Mouse (Mus musculus) heart, embryonic 11.5 days (tissue): Measurements from ENCODE around the gene Wdr17. TPM values are rescaled to one million over a fixed set of nuclear protein-coding genes. Genes with fewer than 3 reads are reported as not detected.
"Not testable (repeated sequence)": the region's sequence is repeated elsewhere in the genome, so short reads cannot be mapped to it uniquely, and the experiment has no call there.

ENCODE experiments used
- ATAC-seq: fragments of 200-750 bp; cut with Nextera tagmentation; replicated peaks from 2 replicates; pipeline ENCODE4 v1.8.0; 2017; ENCODE audit warnings: moderate library complexity; ENCODE audit not compliant: insufficient number of reproducible peaks, low FRiP score, low TSS enrichment
- H3K27ac ChIP-seq: fragments of 300-500 bp; sonication (generic); 2 replicates; pipeline ENCODE4 v1.5.1; 2014; ENCODE audit warnings: mild to moderate bottlenecking, low read depth, low read length
- H3K27me3 ChIP-seq: fragments of 300-500 bp; sonication (generic); 2 replicates; pipeline ENCODE4 v1.6.1; 2014; ENCODE audit warnings: mild to moderate bottlenecking, low read length, mixed read lengths; ENCODE audit not compliant: control insufficient read depth, insufficient read depth
- H3K36me3 ChIP-seq: fragments of 300-500 bp; sonication (generic); 2 replicates; pipeline ENCODE4 v1.6.1; 2014; ENCODE audit warnings: mild to moderate bottlenecking, low read length, moderate library complexity, mixed read lengths; ENCODE audit not compliant: control insufficient read depth, insufficient read depth
- H3K4me1 ChIP-seq: fragments of 300-500 bp; sonication (generic); 2 replicates; pipeline ENCODE4 v1.6.1; 2014; ENCODE audit warnings: low read length; ENCODE audit not compliant: control insufficient read depth, insufficient read depth
- H3K4me2 ChIP-seq: fragments of 300-500 bp; sonication (generic); 2 replicates; pipeline ENCODE4 v1.6.1; 2014; ENCODE audit warnings: mild to moderate bottlenecking, moderate library complexity
- H3K4me3 ChIP-seq: fragments of 300-500 bp; sonication (generic); 2 replicates; pipeline ENCODE4 v1.5.1; 2014; ENCODE audit warnings: low read depth, low read length
- H3K9ac ChIP-seq: fragments of 300-500 bp; sonication (generic); 2 replicates; pipeline ENCODE4 v1.6.1; 2014; ENCODE audit warnings: mild to moderate bottlenecking, low read depth, low read length, moderate library complexity
- H3K9me3 ChIP-seq: fragments of 300-500 bp; sonication (generic); replicated peaks from 2 replicates; pipeline ENCODE4 v1.6.1; 2016; ENCODE audit warnings: low read length; ENCODE audit not compliant: control insufficient read depth
- WGBS: fragments of 180-500 bp; shearing (Covaris S2); extraction: QIAGEN DNeasy Blood & Tissue Kit; methylation state at CpG from one replicate; pipeline ENCODE4 v1.1.7; 2014; ENCODE audit not compliant: insufficient replicate concordance; 5-methylcytosine and 5-hydroxymethylcytosine counted together
- polyA plus RNA-seq: library from polyadenylated mRNA; unstranded; fragments of >200 nt; fragmentation: Nextera tagmentation; extraction: Ambion mirVana; gene quantifications from 2 replicates; pipeline ENCODE4 v1.2.1, GENCODE M21; 2014

The Wdr17 gene
- polyA plus RNA-seq, 1 experiment from 2014 or later: 0.31 TPM

GRCm38 (mm10) chr8:54667756-54668155 is 219.2 kb downstream of the Wdr17 start:
- Histone ChIP-seq H3K4me2 (no peak overlapping the region), H3K9ac (no peak overlapping the region), H3K9me3 (no peaks in the 10 kb centered on the region), H3K36me3 (no peaks in the 10 kb centered on the region), H3K27me3 (no peaks in the 10 kb centered on the region), H3K4me1 (no peaks in the 10 kb centered on the region), H3K4me3 (no peak overlapping the region), H3K27ac (no peak overlapping the region)
- WGBS: 72% methylated on average over 3 of the region's 3 CpGs
- no peak for ATAC-seq

- Histone ChIP-seq H3K27me3 (no peaks in the 10 kb centered on the region), H3K4me2 (no peak overlapping the region), H3K4me1 (no peaks in the 10 kb centered on the region), H3K36me3 (no peaks in the 10 kb centered on the region), H3K27ac (no peak overlapping the region), H3K9me3 (no peaks in the 10 kb centered on the region), H3K4me3 (no peak overlapping the region), H3K9ac (no peak overlapping the region)
- no peak for ATAC-seq
- 39% methylated on average over 5 of the region's 5 CpGs for WGBS
Observed at GRCm38 (mm10) chr8:54660675-54661074, 226.3 kb downstream of the Wdr17 start.

GRCm38 (mm10) chr8:54659703-54660102 is 227.3 kb downstream of the Wdr17 start:
- no peak for ATAC-seq

GRCm38 (mm10) chr8:54638634-54639033 is 248.3 kb downstream of the Wdr17 start:
- Histone ChIP-seq H3K4me2 (no peak overlapping the region), H3K4me1 (no peaks in the 10 kb centered on the region), H3K4me3 (no peak overlapping the region), H3K9ac (no peak overlapping the region), H3K36me3 (no peaks in the 10 kb centered on the region), H3K27ac (no peak overlapping the region), H3K9me3 (no peaks in the 10 kb centered on the region), H3K27me3 (no peaks in the 10 kb centered on the region)
- 81% methylated on average over 4 of the region's 4 CpGs for WGBS
- no peak for ATAC-seq

More at GRCm38 (mm10) chr8:54659703-54660102, 227.3 kb downstream of the Wdr17 start:
- Histone ChIP-seq H3K4me2 (no peak overlapping the region), H3K4me1 (no peaks in the 10 kb centered on the region), H3K27ac (no peak overlapping the region), H3K27me3 (no peaks in the 10 kb centered on the region), H3K36me3 (no peaks in the 10 kb centered on the region), H3K9ac (no peak overlapping the region), H3K9me3 (no peaks in the 10 kb centered on the region), H3K4me3 (no peak overlapping the region)
- WGBS: 81% methylated on average over 2 of the region's 2 CpGs

DNA sequence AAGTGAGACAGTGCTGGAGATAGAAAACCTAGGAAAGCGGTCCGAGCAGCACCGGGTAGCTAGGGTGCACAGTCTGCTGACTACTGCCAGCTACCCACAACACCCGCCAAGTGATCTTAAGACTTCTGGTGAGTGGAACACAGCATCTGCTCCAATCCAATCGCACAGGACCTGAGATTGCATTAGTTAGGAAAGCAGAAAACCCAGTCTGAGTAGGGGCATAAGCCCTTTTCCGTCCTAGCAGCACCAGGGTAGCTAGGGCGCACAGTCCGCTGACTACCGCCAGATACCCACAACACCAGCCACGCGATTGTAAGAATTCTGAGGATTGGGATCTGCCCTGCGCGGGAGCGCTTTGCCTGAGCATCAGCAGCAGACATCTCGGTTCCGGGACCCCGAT is 270.3 kb downstream of the Wdr17 start:
- not testable (repeated sequence) for ATAC-seq, H3K9me3 ChIP-seq, H3K4me2 ChIP-seq, H3K27ac ChIP-seq, H3K9ac ChIP-seq, H3K4me1 ChIP-seq, H3K36me3 ChIP-seq, H3K4me3 ChIP-seq, H3K27me3 ChIP-seq
- WGBS: 67% methylated on average over 17 of the region's 17 CpGs

GRCm38 (mm10) chr8:54610238-54610637 is 276.7 kb downstream of the Wdr17 start:
- Histone ChIP-seq H3K4me3 (no peak overlapping the region), H3K27me3 (no peaks in the 10 kb centered on the region), H3K9ac (no peak overlapping the region), H3K4me1 (no peaks in the 10 kb centered on the region), H3K27ac (no peak overlapping the region), H3K9me3 (no peaks in the 10 kb centered on the region), H3K4me2 (no peak overlapping the region), H3K36me3 (no peaks in the 10 kb centered on the region)
- ATAC-seq: no peak
- 66% methylated on average over 4 of the region's 4 CpGs for WGBS

DNA sequence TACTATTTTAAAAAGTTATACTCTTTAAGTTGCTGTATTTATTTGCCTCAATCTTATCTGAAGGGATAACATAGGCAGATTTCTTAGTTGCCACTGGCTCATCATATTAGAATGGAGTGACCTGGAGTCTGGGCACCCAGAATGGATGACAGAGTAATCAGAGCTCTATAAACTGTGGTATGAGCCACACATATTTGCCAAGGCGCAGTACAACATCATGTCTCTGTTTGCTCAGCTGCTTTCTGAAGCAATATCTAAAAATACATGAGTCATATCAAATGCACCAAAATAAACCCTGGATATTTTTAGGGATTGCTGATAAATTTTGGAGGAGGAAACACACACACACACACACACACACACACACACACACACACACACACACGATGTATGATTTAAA is 277.6 kb downstream of the Wdr17 start:
- no peak overlapping the region for H3K9ac ChIP-seq
- H3K36me3 ChIP-seq: no peaks in the 10 kb centered on the region
- no peaks in the 10 kb centered on the region for H3K27me3 ChIP-seq
- no peak overlapping the region for H3K4me3 ChIP-seq
- H3K4me1 ChIP-seq: no peaks in the 10 kb centered on the region
- no peak; the same call in 1 of the 2 replicates for ATAC-seq
- no peak overlapping the region for H3K27ac ChIP-seq
- 52% methylated on average over 2 of the region's 2 CpGs for WGBS
- no peaks in the 10 kb centered on the region for H3K9me3 ChIP-seq
- H3K4me2 ChIP-seq: no peak overlapping the region

DNA sequence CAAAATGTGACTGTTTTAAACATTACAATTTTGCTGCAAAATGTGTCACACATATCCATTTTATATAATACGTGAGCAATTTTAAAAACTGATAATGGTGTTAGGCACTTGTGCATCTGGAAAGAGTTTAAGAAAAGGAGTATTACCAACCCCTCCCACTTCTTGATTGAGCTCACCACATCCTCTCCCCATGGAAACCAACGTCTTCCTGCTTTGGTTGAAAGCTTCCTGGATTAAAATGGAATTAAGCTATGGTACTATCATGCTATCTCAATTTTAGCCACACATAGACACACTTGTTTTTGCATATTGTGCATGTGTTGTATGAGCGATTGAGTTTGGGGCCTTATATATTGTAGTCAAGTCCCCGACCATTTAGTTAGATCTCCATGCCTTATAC is 283.5 kb downstream of the Wdr17 start:
- no peak overlapping the region for H3K9ac ChIP-seq
- WGBS: 73% methylated on average over 4 of the region's 4 CpGs
- H3K4me2 ChIP-seq: no peak overlapping the region
- no peaks in the 10 kb centered on the region for H3K4me1 ChIP-seq
- no peaks in the 10 kb centered on the region for H3K36me3 ChIP-seq
- H3K27me3 ChIP-seq: no peaks in the 10 kb centered on the region
- no peak for ATAC-seq
- H3K27ac ChIP-seq: no peak overlapping the region
- no peaks in the 10 kb centered on the region for H3K9me3 ChIP-seq
- no peak overlapping the region for H3K4me3 ChIP-seq

DNA sequence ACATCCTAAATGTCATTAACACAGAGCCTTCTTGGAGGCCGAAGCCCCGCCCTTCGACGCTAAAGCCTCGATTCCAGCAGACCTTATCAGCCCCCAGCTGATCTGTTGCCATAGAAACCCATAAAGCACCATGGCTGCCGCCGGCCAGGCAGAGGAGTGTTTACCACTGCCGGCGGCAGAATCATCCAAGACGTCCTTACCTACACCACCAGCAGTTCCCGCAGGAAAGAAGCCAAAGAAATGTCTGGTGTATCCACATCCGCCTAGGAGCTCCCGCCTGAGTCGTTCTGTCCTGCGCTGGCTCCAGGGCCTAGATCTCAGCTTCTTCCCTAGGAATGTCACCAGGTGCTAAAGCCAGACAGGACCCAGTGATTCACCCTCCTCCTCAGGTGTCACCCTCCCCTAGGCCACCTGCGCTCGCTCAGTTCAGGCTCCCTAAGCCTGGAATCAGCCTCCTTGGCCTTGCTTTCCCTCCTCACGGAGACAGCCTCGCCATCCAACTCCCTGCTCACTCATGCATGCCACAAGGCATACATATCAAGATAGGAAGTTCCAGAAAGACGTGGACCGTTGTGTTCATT is 286.2 kb downstream of the Wdr17 start, which contains the start of gene Spata4:
Gene Spata4 (plus strand): TSS at position 111 of the 581 bp plus-strand sequence.
- peak; percentile 68 for ATAC-seq
- Histone ChIP-seq H3K27ac (no peak within 1 kb of the TSS), H3K36me3 (no peaks in the 10 kb centered on the region)

More for the DNA sequence above, 286.2 kb downstream of the Wdr17 start, which contains the start of gene Spata4:
- Histone ChIP-seq H3K4me3 (peak within 1 kb of the TSS; percentile 37), H3K27me3 (no peaks in the 10 kb centered on the region), H3K9ac (peak within 1 kb of the TSS; percentile 12; the same call in 1 of the 2 replicates), H3K9me3 (no peaks in the 10 kb centered on the region), H3K4me2 (peak within 1 kb of the TSS; percentile 62), H3K4me1 (no peaks in the 10 kb centered on the region)
- WGBS: 6% methylated on average over 21 of the region's 21 CpGs
